Mouse (Mus musculus) cerebellum, adult 9-11 months (tissue): ENCODE results near the gene Sdccag8.
"Not testable (repeated sequence)": the region's sequence is repeated elsewhere in the genome, so short reads cannot be mapped to it uniquely, and the experiment has no call there.

ENCODE experiments used
- DNase-seq: peaks from one replicate; pipeline ENCODE4 v3.0.0; 2022

Gene Sdccag8

GRCm38 (mm10) chr1:176879614-176880013 lies 65.2 kb downstream of the Sdccag8 start:
- DNase-seq: no peak

DNA sequence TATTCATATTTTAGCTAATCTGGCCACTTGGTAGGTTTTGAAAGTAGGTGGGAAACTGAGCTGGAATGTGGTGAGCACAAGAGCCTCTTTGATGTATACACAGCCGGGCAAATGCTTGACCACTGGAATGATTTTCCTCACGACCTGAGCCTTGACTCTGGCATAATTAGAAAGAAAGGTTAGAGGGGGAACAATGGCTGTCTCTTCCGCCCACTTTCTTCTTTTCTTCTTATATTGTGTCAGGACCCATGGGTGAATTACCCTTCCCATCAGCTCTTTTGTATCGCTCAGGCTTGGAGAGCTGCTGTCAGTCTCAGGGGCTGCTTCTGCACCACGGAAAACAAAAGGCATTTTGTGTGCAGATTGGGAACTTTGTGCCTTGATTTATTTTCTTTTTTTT lies 65.6 kb downstream of the Sdccag8 start:
- DNase-seq: no peak

- DNase-seq: no peak
Observed at GRCm38 (mm10) chr1:176880943-176881342, 66.5 kb downstream of the Sdccag8 start.

- DNase-seq: no peak
Observed at GRCm38 (mm10) chr1:176885207-176885933, 70.9 kb downstream of the Sdccag8 start.

DNA sequence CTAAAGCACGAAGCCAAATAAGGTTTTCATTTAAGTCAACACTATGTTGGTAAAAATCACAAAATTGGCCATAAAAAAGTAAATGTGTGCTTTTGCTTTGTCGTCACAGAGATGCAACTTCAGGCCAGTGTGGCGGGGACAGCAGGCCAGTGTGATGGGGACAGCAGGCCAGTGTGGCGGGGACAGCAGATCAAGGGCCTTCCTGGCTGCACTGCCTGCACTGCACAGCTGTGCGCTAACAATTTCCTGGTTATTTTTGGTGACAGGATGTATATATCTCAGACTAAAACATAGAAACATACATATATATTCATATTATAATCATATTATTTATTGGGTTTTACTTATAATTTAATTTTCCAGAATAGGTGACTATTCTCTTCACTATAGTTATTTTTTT lies 71.5 kb downstream of the Sdccag8 start:
- DNase-seq: no peak

DNA sequence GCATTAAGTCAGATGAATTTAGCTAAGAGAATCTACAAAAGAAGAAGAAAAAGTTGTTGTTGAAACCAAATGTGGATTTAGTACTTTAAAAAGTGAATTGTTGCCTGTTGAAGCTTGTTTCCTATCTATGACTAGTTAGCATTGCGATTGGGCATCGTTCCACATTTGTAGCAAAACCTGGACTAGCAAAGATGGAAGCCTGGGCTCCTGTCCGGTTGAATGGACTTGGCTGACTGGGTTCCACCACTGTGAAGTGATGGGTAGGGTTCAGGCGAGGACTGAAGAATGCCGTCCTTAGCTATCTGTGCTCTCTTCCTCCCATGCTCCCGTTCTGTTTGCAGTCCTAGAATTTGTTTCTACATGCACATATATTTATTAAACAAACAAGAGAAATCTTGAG lies 89.3 kb downstream of the Sdccag8 start:
- no peak for DNase-seq

- peak; percentile 90 for DNase-seq
Observed at GRCm38 (mm10) chr1:176915946-176916345, 101.5 kb downstream of the Sdccag8 start.

- peak; percentile 56 for DNase-seq
Observed at GRCm38 (mm10) chr1:176919486-176919885, 105.0 kb downstream of the Sdccag8 start.

GRCm38 (mm10) chr1:176922842-176923241 lies 108.4 kb downstream of the Sdccag8 start:
- DNase-seq: no peak

- DNase-seq: no peak
Observed at GRCm38 (mm10) chr1:176926009-176926408, 111.5 kb downstream of the Sdccag8 start.

GRCm38 (mm10) chr1:176927312-176927711 lies 112.9 kb downstream of the Sdccag8 start:
- DNase-seq: peak; percentile 58

DNA sequence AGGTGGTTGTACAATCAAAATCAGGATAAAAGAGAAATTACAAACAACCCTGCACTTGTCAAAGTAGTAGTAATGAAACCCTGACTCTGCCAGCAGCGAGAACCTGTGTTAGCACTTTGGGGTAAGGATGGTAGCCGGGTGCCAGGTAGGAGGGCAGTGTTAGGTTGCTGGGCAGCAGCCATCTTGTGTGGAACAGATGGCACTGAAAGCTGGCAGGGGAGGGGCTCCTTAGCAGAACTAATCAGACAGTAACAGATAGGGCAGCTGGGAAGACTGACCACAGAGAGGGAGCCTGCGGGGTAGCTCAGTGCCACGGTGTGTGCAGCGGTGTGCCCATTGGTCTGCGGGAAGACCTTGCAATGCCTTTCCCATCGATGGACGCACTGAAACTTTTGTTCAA lies 115.2 kb downstream of the Sdccag8 start:
- peak; percentile 97 for DNase-seq

- DNase-seq: no peak
Observed at GRCm38 (mm10) chr1:176930574-176930973, 116.1 kb downstream of the Sdccag8 start.

- DNase-seq: no peak
Observed at GRCm38 (mm10) chr1:176930981-176931500, 116.6 kb downstream of the Sdccag8 start.

DNA sequence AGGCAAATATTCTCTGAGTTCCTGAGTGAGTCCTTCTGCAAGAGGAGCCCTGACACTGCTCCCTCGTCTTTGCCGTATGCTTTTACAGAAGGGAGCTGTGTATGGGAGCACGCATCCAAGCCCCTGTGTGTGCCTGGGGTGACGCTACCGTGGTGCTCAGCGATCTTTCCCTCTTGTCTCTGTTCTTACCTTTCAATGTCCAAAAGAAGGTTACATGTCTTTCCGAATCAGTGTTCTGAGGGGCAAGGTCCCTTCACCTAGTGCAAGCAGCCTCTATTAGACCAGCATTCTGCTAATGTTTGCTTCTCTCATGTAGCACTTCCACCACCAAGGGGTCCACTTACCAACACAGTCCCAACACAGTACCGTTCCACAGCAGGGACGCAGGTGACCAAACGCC lies 117.1 kb downstream of the Sdccag8 start:
- peak; percentile 71 for DNase-seq

GRCm38 (mm10) chr1:176932320-176932950 lies 118.0 kb downstream of the Sdccag8 start:
- peak; percentile 61 for DNase-seq

GRCm38 (mm10) chr1:176933319-176933718 lies 118.9 kb downstream of the Sdccag8 start:
- DNase-seq: peak; percentile 95

- peak; percentile 70 for DNase-seq
Observed at GRCm38 (mm10) chr1:176934043-176934762, 119.7 kb downstream of the Sdccag8 start.

GRCm38 (mm10) chr1:176939901-176940341 lies 125.5 kb downstream of the Sdccag8 start:
- peak; percentile 73 for DNase-seq

DNA sequence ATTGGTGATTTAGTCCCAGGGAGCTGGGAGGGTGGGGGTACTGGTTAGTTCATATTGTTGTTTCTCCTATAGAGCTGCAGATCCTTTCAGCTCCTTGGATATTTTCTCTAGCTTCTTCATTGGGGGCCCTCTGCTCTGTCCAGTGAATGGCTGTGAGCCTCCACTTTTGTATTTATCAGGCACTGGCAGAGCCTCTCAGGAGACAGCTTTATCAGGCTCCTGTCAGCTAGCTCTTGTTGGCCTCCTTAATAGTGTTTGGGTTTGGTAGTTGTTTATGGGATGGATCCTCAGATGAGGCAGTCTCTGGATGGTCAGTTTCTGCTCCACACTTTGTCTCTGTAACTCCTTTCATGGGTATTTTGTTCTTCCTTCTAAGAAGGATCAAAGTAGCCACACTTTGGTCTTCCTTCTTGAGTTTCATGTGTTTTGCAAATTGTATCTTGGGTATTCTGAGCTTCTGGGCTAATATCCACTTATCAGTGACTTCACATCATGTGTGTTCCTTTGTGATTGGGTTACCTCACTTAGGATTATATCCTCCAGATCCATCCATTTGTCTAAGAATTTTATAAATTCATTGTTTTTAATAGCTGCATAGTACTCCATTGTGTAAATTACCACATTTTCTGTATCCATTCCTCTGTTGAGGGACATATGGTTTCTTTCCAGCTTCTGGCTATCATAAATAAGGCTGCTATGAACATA lies 127.0 kb downstream of the Sdccag8 start:
- not testable (repeated sequence) for DNase-seq

- DNase-seq: no peak
Observed at GRCm38 (mm10) chr1:176943126-176943525, 128.7 kb downstream of the Sdccag8 start.

GRCm38 (mm10) chr1:176943987-176944386 lies 129.5 kb downstream of the Sdccag8 start:
- no peak for DNase-seq
